Mouse (Mus musculus) heart, embryonic 14.5 days (tissue): ENCODE measurements around the gene Irgm2. TPM values are rescaled to one million over a fixed set of nuclear protein-coding genes. Genes with fewer than 3 reads are reported as not detected.
"Not testable (repeated sequence)": the region's sequence is repeated elsewhere in the genome, so short reads cannot be mapped to it uniquely, and the experiment has no call there.

Experiments
- ATAC-seq: fragments of 200-750 bp; cut with Nextera tagmentation; 2 replicates; pipeline ENCODE4 v1.8.0; 2017; ENCODE audit warnings: low read depth, moderate TSS enrichment; ENCODE audit not compliant: insufficient number of reproducible peaks, insufficient read depth, low FRiP score
- H3K27ac ChIP-seq, 2 experiments: fragments of 200-500 bp in 1 of 2; fragments of 300-500 bp in 1 of 2; sonication (generic) in 1 of 2; replicated peaks in 1 of 2; 2 replicates each; pipeline ENCODE4 v1.5.1; 2012 to 2014; ENCODE audit warnings: low read depth in 2 of 2, low read length in 2 of 2, control low read depth in 1 of 2, mild to moderate bottlenecking in 1 of 2, mixed read lengths in 1 of 2; ENCODE audit not compliant: control insufficient read depth in 1 of 2, insufficient read depth in 1 of 2
- H3K27me3 ChIP-seq: fragments of 300-500 bp; sonication (generic); 2 replicates; pipeline ENCODE4 v1.6.1; 2014; ENCODE audit warnings: mild to moderate bottlenecking, low read length, control low read depth; ENCODE audit not compliant: control insufficient read depth, insufficient read depth
- H3K36me3 ChIP-seq: fragments of 300-500 bp; sonication (generic); 2 replicates; pipeline ENCODE4 v1.6.1; 2014; ENCODE audit warnings: mild to moderate bottlenecking, control low read depth, low read length, mixed read lengths; ENCODE audit not compliant: control insufficient read depth, insufficient read depth
- H3K4me1 ChIP-seq, 2 experiments: fragments of 200-500 bp in 1 of 2; fragments of 300-500 bp in 1 of 2; sonication (generic) in 1 of 2; 2 replicates each; pipeline ENCODE4 v1.6.1; 2012 to 2014; ENCODE audit warnings: low read length in 2 of 2, control low read depth in 1 of 2, mixed read lengths in 1 of 2; ENCODE audit not compliant: control insufficient read depth in 2 of 2, insufficient read depth in 2 of 2
- H3K4me2 ChIP-seq: fragments of 300-500 bp; sonication (generic); 2 replicates; pipeline ENCODE4 v1.6.1; 2014; ENCODE audit warnings: mild to moderate bottlenecking, low read length
- H3K4me3 ChIP-seq, 2 experiments: fragments of 200-500 bp in 1 of 2; fragments of 300-500 bp in 1 of 2; sonication (generic) in 1 of 2; 2 replicates each; pipeline ENCODE4 v1.5.1; 2012 to 2014; ENCODE audit warnings: low read length in 2 of 2, mild to moderate bottlenecking in 2 of 2, control low read depth in 1 of 2, low read depth in 1 of 2, moderate library complexity in 1 of 2; ENCODE audit not compliant: control insufficient read depth in 1 of 2, insufficient read depth in 1 of 2
- H3K9ac ChIP-seq: fragments of 300-500 bp; sonication (generic); 2 replicates; pipeline ENCODE4 v1.6.1; 2014; ENCODE audit warnings: mild to moderate bottlenecking, low read length
- H3K9me3 ChIP-seq: fragments of 300-500 bp; sonication (generic); 2 replicates; pipeline ENCODE4 v1.6.1; 2016; ENCODE audit warnings: low read length, control low read depth; ENCODE audit not compliant: control insufficient read depth
- whole genome bisulfite sequencing: fragments of 180-500 bp; shearing (Covaris S2); extraction: QIAGEN DNeasy Blood & Tissue Kit; methylation state at CpG from one replicate; pipeline ENCODE4 v1.1.7; 2014; 5-methylcytosine and 5-hydroxymethylcytosine counted together
- polyA plus RNA-seq: library from polyadenylated mRNA; unstranded; fragments of >200 nt; fragmentation: Nextera tagmentation; extraction: Ambion mirVana; gene quantifications from 2 replicates; pipeline ENCODE4 v1.2.1, GENCODE M21; 2014

Irgm2 gene
- polyA plus RNA-seq, 1 experiment from 2014 or later, result 4.3 TPM

GRCm38 (mm10) chr11:58224872-58225271 lies 25.5 kb downstream of the Irgm2 start:
- ATAC-seq, H3K9me3 ChIP-seq, H3K27me3 ChIP-seq, H3K36me3 ChIP-seq, H3K4me3 ChIP-seq, H3K4me2 ChIP-seq, H3K27ac ChIP-seq, H3K9ac ChIP-seq: not testable (repeated sequence)
- H3K4me1 ChIP-seq, result peaks cover 6 to 17% of the 10 kb centered on the region in 2 experiments; a peak in 3 of 4 replicates
- WGBS, result 73% methylated on average over 2 of the region's 2 CpGs

DNA sequence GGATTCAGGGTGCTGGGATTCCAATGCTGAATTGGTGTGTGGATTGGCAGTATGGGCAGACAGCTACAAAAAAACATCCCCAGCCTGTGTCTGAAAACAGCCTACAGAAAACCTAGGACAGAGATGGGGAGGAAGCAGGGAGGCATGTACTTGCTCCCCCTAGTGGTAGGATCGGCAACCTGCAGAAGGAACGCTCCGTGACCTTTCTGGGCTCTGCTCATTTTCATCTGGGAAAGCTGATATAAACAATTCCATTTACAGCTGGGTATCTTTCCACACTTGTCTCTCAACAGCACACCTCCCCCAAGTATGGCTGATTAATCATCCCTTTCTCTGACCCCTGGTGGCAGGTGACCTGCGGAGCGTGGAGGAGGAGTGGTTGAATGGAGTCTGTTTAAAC lies 26.2 kb downstream of the Irgm2 start:
- H3K9me3 ChIP-seq, result no peaks in the 10 kb centered on the region
- peak overlapping the region in 1 of 2 experiments; percentile 41; a peak in 1 of 4 replicates for H3K27ac ChIP-seq
- ATAC-seq, result peak; percentile 61; the same call in 1 of the 2 replicates
- H3K9ac ChIP-seq, result no peak overlapping the region; the same call in 1 of the 2 replicates
- WGBS, result 5% methylated on average over 5 of the region's 5 CpGs
- no peaks in the 10 kb centered on the region for H3K36me3 ChIP-seq
- H3K4me1 ChIP-seq, result peaks cover 6 to 17% of the 10 kb centered on the region in 2 experiments; a peak in 3 of 4 replicates
- no peak overlapping the region for H3K4me3 ChIP-seq
- H3K4me2 ChIP-seq, result peak overlapping the region; percentile 43
- no peaks in the 10 kb centered on the region for H3K27me3 ChIP-seq

GRCm38 (mm10) chr11:58226425-58226824 lies 27.0 kb downstream of the Irgm2 start:
- H3K27ac ChIP-seq, result no peak overlapping the region
- no peak overlapping the region for H3K4me3 ChIP-seq
- no peaks in the 10 kb centered on the region for H3K36me3 ChIP-seq
- H3K27me3 ChIP-seq, result no peaks in the 10 kb centered on the region
- ATAC-seq, result no peak
- no peak overlapping the region for H3K9ac ChIP-seq
- H3K4me2 ChIP-seq, result no peak overlapping the region
- peaks cover 6 to 17% of the 10 kb centered on the region in 2 experiments; a peak in 3 of 4 replicates for H3K4me1 ChIP-seq
- no peaks in the 10 kb centered on the region for H3K9me3 ChIP-seq

- not testable (repeated sequence) for H3K9me3 ChIP-seq, H3K36me3 ChIP-seq, H3K4me3 ChIP-seq, H3K27ac ChIP-seq, H3K27me3 ChIP-seq, ATAC-seq, H3K4me2 ChIP-seq, H3K9ac ChIP-seq
- H3K4me1 ChIP-seq, result peaks cover 6 to 17% of the 10 kb centered on the region in 2 experiments; a peak in 3 of 4 replicates
- 91% methylated on average over 2 of the region's 2 CpGs for WGBS
Measured at GRCm38 (mm10) chr11:58228021-58228420, 28.6 kb downstream of the Irgm2 start.

- Histone ChIP-seq H3K4me2 (peak overlapping the region; percentile 6; the same call in 1 of the 2 replicates), H3K4me3 (no peak overlapping the region), H3K27me3 (no peaks in the 10 kb centered on the region), H3K4me1 (peaks cover 0 to 3% of the 10 kb centered on the region in 2 experiments; a peak in 2 of 4 replicates), H3K9me3 (no peaks in the 10 kb centered on the region), H3K27ac (no peak overlapping the region), H3K9ac (no peak overlapping the region), H3K36me3 (no peaks in the 10 kb centered on the region)
- ATAC-seq, result no peak
- WGBS, result 50% methylated on average over 16 of the region's 16 CpGs
Measured at GRCm38 (mm10) chr11:58230396-58230910, 31.0 kb downstream of the Irgm2 start.

DNA sequence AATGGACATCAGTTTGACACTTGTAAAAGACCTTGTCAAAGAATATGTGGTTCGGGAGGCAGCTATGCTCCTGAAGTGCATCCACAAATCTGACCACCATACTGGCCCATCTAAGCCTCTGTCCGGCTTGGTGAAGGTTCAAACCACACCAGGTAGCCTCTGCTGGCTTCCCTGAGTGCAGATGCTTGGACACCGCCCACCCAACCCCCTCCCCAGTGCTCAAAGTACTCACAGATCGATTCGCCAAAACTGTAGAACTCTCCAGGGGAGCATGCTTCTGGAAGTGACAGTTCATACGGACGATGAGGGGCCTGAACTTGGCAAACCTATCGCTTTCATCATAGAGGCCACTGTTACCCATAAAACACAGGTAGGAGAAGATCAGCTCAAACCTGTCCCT lies 31.7 kb downstream of the Irgm2 start:
- Histone ChIP-seq H3K4me2 (no peak overlapping the region), H3K9me3 (no peaks in the 10 kb centered on the region), H3K4me3 (no peak overlapping the region), H3K4me1 (no peaks in the 10 kb centered on the region), H3K27ac (no peak overlapping the region), H3K36me3 (no peaks in the 10 kb centered on the region), H3K27me3 (no peaks in the 10 kb centered on the region), H3K9ac (no peak overlapping the region)
- WGBS, result 80% methylated on average over 8 of the region's 8 CpGs
- ATAC-seq, result no peak

DNA sequence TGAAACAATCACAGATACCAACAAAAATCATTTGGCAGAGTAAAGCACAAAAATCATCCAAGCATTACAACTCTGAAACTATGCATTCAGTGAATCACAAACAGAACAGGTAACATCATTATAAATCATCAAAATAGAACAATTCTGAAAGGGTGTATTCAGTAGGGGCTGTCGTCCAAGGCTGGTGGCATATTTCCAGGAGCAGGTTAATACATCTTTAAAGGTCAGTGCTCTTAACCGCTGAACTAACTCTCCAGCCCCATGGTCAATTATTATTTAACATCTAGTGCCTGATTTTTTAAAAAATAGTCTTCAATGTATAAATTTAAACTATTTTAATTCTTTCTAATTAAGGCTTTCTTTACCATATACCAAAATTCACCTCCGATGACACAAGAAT lies 35.1 kb downstream of the Irgm2 start:
- ATAC-seq, H3K4me1 ChIP-seq, H3K36me3 ChIP-seq, H3K27me3 ChIP-seq, H3K4me3 ChIP-seq, H3K9me3 ChIP-seq, H3K9ac ChIP-seq, H3K27ac ChIP-seq, H3K4me2 ChIP-seq: not testable (repeated sequence)
- WGBS, result 79% methylated on average over 3 of the region's 3 CpGs

DNA sequence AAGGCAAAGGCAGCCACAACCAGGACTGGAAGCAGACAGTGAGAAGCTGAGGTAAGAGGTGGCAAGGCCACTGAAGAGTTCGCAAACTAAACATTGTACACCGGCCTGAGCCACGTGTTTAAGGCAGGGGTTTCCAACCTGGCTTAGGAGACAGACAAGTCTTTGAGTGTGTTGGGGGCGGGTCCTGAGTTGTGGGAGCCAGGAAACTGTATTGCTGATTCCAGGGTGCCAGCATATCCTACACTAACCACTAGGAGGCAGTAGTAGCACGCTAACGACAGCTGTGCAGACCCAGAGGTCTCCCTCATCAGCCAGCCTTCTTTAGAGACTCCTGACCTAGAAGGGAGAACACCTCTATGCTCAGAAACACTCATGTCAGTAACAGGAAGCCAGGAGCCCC lies 35.7 kb downstream of the Irgm2 start:
- Histone ChIP-seq H3K27ac (no peak overlapping the region), H3K9ac (no peak overlapping the region), H3K4me1 (peaks cover 5 to 6% of the 10 kb centered on the region in 2 experiments; a peak in 1 of 4 replicates), H3K4me3 (no peak overlapping the region), H3K9me3 (no peaks in the 10 kb centered on the region), H3K27me3 (no peaks in the 10 kb centered on the region), H3K36me3 (no peaks in the 10 kb centered on the region), H3K4me2 (no peak overlapping the region)
- no peak for ATAC-seq
- WGBS, result 13% methylated on average over 6 of the region's 6 CpGs
